Mouse (Mus musculus): Measurements from ENCODE around the gene Hmgn2.
"Not testable (repeated sequence)": the region's sequence is repeated elsewhere in the genome, so short reads cannot be mapped to it uniquely, and the experiment has no call there.

The Hmgn2 gene

GRCm38 (mm10) chr4:133923743-133924142, 44.7 kb downstream of the Hmgn2 start:
- DNase-seq (ENCODE audit: low read depth) = no peak

- not testable (repeated sequence) for DNase-seq (ENCODE audit: low read depth)
Measured at GRCm38 (mm10) chr4:133918093-133918825, 50.2 kb downstream of the Hmgn2 start.

Data from naive thymus-derived CD4-positive, alpha-beta T cell, adult 2 months (primary cell).